Mouse (Mus musculus) midbrain, embryonic 13.5 days (tissue): ENCODE data around the gene Sox15. TPM values are rescaled to one million over a fixed set of nuclear protein-coding genes. Genes with fewer than 3 reads are reported as not detected.

Experiments used
- ATAC-seq: fragments of 200-750 bp; cut with Nextera tagmentation; 2 replicates; pipeline ENCODE4 v1.8.0; 2017; ENCODE audit warnings: mild to moderate bottlenecking, moderate TSS enrichment, moderate library complexity
- H3K27ac ChIP-seq: fragments of 300-500 bp; sonication (generic); 2 replicates; pipeline ENCODE4 v1.5.1; 2015; ENCODE audit warnings: inconsistent platforms, mild to moderate bottlenecking, moderate library complexity
- H3K27me3 ChIP-seq: fragments of 300-500 bp; sonication (generic); 2 replicates; pipeline ENCODE4 v1.6.1; 2015; ENCODE audit warnings: mild to moderate bottlenecking, inconsistent platforms
- H3K36me3 ChIP-seq: fragments of 300-500 bp; sonication (generic); 2 replicates; pipeline ENCODE4 v1.6.1; 2015; ENCODE audit warnings: mild to moderate bottlenecking, inconsistent platforms
- H3K4me1 ChIP-seq: fragments of 300-500 bp; sonication (generic); replicated peaks from 2 replicates; pipeline ENCODE4 v1.6.1; 2015; ENCODE audit warnings: inconsistent platforms
- H3K4me2 ChIP-seq: fragments of 300-500 bp; sonication (generic); replicated peaks from 2 replicates; pipeline ENCODE4 v1.6.1; 2015; ENCODE audit warnings: moderate library complexity, mild to moderate bottlenecking, inconsistent platforms
- H3K4me3 ChIP-seq: fragments of 300-500 bp; sonication (generic); replicated peaks from 2 replicates; pipeline ENCODE4 v1.5.1; 2015; ENCODE audit warnings: mild to moderate bottlenecking, inconsistent platforms
- H3K9ac ChIP-seq: fragments of 300-500 bp; sonication (generic); replicated peaks from 2 replicates; pipeline ENCODE4 v1.6.1; 2015; ENCODE audit warnings: mild to moderate bottlenecking, inconsistent platforms
- H3K9me3 ChIP-seq: fragments of 300-500 bp; sonication (generic); 2 replicates; pipeline ENCODE4 v1.6.1; 2016; ENCODE audit warnings: mild to moderate bottlenecking, inconsistent platforms
- WGBS: fragments of 180-500 bp; shearing (Covaris S2); methylation state at CpG from one replicate; pipeline ENCODE4 v1.1.7; 2015; 5-methylcytosine and 5-hydroxymethylcytosine counted together
- polyA plus RNA-seq: library from polyadenylated mRNA; unstranded; fragments of >200 nt; fragmentation: Nextera tagmentation; extraction: Ambion mirVana; gene quantifications from 2 replicates; pipeline ENCODE4 v1.2.1, GENCODE M21; 2015

Gene Sox15
- polyA plus RNA-seq, 1 experiment from 2014 or later = 0.31 TPM

DNA sequence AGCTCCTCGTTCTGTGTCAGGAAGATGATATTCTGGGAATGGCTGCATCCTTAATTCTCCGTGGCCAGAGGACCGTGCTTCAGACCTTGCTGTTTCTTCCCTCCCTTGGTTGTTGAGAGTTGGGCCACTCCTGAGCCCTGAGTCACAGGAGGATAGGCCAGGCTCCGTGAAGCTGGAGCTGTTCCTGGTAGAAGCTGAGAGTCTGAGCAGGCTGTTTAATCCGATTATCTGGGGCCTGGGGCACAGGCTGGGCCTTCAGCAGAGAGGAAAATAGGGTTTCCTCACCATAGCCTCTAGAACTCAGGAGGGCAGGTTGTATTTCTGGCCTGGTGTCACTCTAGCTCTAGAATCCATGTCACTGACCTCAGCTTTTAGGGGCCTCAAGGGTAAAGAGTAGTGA is 1.7 kb upstream of the Sox15 start:
- H3K4me3 ChIP-seq = no peak overlapping the region
- no peak for ATAC-seq
- peaks cover 19% of the 10 kb centered on the region for H3K4me1 ChIP-seq
- WGBS = 48% methylated on average over 5 of the region's 5 CpGs
- no peak overlapping the region; the same call in 1 of the 2 replicates for H3K9ac ChIP-seq
- H3K27ac ChIP-seq = peak overlapping the region; percentile 60
- no peak overlapping the region for H3K4me2 ChIP-seq
- no peaks in the 10 kb centered on the region for H3K27me3 ChIP-seq
- no peaks in the 10 kb centered on the region for H3K9me3 ChIP-seq
- peaks cover 82% of the 10 kb centered on the region for H3K36me3 ChIP-seq

DNA sequence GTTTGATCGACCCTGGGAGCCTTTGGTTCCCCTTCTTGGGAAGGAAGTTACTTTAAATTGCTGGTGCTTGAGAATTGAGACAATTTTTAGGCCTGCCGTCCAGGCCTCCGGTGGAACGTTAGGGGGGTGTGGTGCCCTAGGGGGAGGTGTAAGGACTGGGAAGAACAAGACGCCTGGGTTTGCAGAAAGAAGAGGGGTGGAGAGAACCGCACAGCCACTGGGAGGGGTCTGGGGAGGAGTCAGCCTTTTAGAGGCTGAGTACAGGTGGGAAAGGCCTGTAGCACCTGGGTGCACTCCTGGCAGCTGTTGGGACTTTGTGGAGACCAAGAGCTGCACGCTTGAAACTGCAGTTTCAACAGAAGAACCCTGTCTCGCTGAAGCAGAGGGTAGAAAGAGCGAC is 354 bp upstream of the Sox15 start:
- Histone ChIP-seq H3K4me3 (no peak overlapping the region), H3K4me2 (no peak overlapping the region), H3K4me1 (peaks cover 19% of the 10 kb centered on the region), H3K27me3 (no peaks in the 10 kb centered on the region), H3K36me3 (peaks cover 81% of the 10 kb centered on the region), H3K9me3 (no peaks in the 10 kb centered on the region), H3K9ac (no peak overlapping the region), H3K27ac (no peak overlapping the region)
- WGBS = 52% methylated on average over 9 of the region's 9 CpGs
- ATAC-seq = no peak

DNA sequence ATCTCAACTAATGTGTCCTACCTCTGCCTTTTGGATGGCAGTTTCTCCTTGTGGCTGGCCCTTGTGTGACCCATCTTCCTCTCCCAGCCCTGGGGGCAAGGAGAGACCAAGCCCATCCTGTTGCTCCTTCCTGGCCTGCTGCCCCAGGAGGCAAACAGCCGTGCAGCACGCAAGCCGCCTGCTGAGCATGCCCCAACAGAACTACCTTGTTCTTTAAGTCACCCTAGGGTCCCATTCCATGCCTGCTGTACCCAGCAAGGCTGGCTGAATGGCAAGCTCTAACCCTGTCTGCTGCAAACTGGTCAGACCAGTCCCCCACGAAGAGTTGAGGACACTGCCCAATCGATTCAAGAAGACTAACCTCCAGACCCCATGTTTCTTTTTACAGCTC is 946 bp downstream of the Sox15 start:
- Histone ChIP-seq H3K4me1 (peaks cover 30% of the 10 kb centered on the region), H3K27ac (no peak overlapping the region), H3K27me3 (no peaks in the 10 kb centered on the region), H3K36me3 (peaks cover 72% of the 10 kb centered on the region), H3K9me3 (no peaks in the 10 kb centered on the region), H3K4me3 (no peak overlapping the region), H3K9ac (0 out of 2 replicates have a peak overlapping the region, but pooled peaks have one; percentile 36), H3K4me2 (no peak overlapping the region)
- ATAC-seq = no peak
- WGBS = 87% methylated on average over 5 of the region's 5 CpGs

DNA sequence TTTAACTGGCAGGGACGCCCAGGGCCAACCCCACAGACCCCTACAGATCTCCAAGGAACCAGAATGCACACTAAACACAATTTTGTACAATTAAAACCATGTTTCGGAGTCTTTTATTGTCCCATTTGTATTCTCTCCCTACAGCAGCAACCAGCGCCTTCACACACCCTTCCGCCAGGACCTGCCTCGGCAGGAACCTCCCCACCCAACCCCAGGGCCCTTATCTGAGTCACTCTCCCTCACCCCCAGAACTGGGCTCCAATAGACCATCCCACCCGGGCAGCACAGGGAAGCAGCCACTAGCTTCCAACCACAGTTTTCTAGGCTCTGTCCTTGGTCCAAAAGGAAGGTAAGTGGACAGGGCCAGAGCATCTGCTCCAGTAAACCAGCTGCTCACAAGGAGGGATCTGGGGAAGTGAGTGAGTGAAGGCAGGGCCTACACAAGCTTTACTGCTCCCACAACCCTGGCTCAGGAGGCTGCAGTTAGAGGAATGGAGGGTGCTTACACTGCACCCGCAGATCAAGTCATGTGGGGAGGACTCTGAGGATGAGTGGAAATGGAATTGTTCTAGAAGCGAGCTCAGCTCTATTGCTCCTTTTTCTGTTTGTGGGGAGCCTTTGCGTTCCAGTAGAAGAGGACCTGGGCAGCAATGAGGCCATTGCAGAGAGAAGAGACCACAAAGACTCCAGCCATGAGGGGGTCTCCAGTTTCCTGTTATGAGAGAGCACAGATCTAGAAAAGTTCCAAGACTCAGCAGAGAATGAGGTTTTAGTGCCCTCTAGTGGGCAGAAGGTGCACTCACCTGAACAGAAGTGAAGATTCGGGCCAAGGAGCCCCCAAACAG is 1.7 kb downstream of the Sox15 start:
- no peak overlapping the region for H3K4me3 ChIP-seq
- H3K4me1 ChIP-seq = peaks cover 38% of the 10 kb centered on the region
- 0 out of 2 replicates have a peak overlapping the region, but pooled peaks have one; percentile 25 for H3K9ac ChIP-seq
- H3K9me3 ChIP-seq = no peaks in the 10 kb centered on the region
- no peaks in the 10 kb centered on the region for H3K27me3 ChIP-seq
- H3K36me3 ChIP-seq = peaks cover 64% of the 10 kb centered on the region
- no peak overlapping the region for H3K27ac ChIP-seq
- 82% methylated on average over 10 of the region's 10 CpGs for WGBS
- no peak overlapping the region for H3K4me2 ChIP-seq
- no peak for ATAC-seq

DNA sequence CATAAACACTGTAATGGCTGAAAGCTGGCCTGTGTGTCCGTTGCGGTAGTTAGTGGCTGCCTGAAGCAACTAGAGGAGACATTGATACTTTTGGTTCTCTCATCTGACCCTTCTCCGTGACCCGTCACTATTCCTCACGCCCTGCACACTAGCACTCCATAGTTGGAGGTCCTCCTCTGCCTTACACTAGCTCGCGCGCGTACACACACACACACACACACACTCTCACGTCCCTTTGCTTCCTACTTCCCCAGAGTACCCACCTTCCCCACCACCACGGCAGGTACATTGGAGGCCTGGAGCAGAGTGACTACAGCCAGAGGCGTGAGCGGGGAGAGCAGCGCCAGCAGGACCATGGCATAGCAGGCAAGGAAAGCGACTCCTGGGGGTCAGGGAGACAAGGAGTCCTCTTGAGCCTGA is 2.4 kb downstream of the Sox15 start:
- H3K4me3 ChIP-seq = no peak overlapping the region
- peaks cover 39% of the 10 kb centered on the region for H3K4me1 ChIP-seq
- H3K4me2 ChIP-seq = no peak overlapping the region
- no peak overlapping the region for H3K27ac ChIP-seq
- H3K36me3 ChIP-seq = peaks cover 58% of the 10 kb centered on the region
- no peaks in the 10 kb centered on the region for H3K9me3 ChIP-seq
- ATAC-seq = no peak
- WGBS = 86% methylated on average over 15 of the region's 15 CpGs
- no peaks in the 10 kb centered on the region for H3K27me3 ChIP-seq
- no peak overlapping the region for H3K9ac ChIP-seq

DNA sequence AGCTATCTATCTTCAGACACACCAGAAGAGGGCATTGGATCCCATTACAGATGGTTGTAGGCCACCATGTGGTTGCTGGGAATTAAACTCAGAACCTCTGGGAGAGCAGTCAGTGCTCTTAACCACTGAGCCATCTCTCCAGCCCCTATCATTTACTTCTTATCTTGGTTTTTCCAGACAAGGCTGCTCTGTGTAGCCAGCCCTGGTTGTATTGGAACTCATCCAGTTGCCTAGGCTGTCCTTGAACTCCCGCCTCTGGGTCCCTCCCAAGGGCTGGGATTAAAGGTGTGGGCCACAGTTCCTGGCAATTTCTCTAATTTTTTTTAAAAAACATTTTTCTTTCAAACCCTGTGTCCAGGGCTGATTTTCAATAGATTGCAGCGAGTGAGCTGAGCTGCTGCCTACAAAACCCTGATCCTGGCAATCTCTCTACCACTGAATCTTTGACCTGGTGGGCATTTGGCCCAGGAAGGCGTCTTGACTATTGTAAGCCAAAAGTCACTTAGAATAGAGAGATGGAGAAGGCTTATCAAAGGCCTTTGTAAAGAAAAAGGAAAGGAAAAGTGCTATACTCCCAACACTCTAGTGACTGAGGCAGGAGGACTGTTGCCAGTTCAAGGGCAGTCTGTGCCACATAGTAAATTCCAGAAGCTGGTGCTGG is 6.2 kb downstream of the Sox15 start:
- peaks cover 63% of the 10 kb centered on the region for H3K36me3 ChIP-seq
- WGBS = 82% methylated on average over 3 of the region's 3 CpGs
- peak overlapping the region; percentile 95 for H3K27ac ChIP-seq
- no peaks in the 10 kb centered on the region for H3K9me3 ChIP-seq
- ATAC-seq = no peak
- peaks cover 28% of the 10 kb centered on the region for H3K4me1 ChIP-seq
- peak overlapping the region; percentile 56 for H3K4me3 ChIP-seq
- peak overlapping the region; percentile 73 for H3K9ac ChIP-seq
- H3K4me2 ChIP-seq = peak overlapping the region; percentile 61
- no peaks in the 10 kb centered on the region for H3K27me3 ChIP-seq

DNA sequence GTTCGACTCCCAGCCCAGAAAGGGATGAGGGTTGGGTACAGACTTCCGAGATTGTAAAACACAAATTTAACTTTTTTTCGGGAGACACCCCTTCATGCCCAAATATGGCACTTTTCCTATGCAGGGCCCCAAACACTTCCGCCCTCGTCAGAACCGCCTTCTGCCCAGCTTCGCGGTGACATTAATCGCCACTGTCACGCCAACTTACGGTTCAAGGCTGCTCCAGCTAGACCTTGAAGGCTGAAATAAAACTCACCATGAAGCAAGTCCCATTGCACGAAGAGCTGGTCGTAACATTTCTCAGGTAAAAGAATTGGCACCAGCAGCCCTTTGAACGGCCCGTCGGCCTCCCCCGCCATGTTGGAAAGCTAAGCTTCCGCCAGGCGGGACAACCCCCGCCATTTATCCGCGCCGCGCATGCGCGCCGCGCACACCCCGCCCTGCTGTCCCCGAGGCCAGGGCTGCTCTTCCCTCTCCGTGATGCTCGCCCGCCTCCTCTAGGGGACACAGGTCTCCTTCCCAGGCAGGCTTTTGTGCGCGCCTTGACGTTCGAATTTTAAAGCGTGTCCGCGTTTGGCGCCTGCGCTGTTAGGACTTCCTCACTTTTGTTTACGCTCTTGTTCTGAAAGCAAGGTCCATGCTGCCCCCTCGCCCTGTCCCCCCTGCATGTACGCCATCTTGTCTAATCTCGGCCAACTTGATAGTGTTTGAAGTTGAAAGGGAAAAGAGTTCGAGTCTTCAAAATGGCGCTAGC is 7.3 kb downstream of the Sox15 start, which contains the start of gene Mpdu1:
Mpdu1 (minus strand) TSS at position 430 of the 754 bp plus-strand sequence.
- H3K36me3 ChIP-seq = peaks cover 60% of the 10 kb centered on the region
- no peaks in the 10 kb centered on the region for H3K9me3 ChIP-seq
- peak within 1 kb of the TSS; percentile 95 for H3K27ac ChIP-seq
- peak within 1 kb of the TSS; percentile 56 for H3K4me3 ChIP-seq
- peak within 1 kb of the TSS; percentile 73 for H3K9ac ChIP-seq
- no peaks in the 10 kb centered on the region for H3K27me3 ChIP-seq
- H3K4me2 ChIP-seq = peak within 1 kb of the TSS; percentile 61
- H3K4me1 ChIP-seq = peaks cover 28% of the 10 kb centered on the region
- under 1% methylated on average over 48 of the region's 48 CpGs for WGBS
- ATAC-seq = peak; percentile 97

DNA sequence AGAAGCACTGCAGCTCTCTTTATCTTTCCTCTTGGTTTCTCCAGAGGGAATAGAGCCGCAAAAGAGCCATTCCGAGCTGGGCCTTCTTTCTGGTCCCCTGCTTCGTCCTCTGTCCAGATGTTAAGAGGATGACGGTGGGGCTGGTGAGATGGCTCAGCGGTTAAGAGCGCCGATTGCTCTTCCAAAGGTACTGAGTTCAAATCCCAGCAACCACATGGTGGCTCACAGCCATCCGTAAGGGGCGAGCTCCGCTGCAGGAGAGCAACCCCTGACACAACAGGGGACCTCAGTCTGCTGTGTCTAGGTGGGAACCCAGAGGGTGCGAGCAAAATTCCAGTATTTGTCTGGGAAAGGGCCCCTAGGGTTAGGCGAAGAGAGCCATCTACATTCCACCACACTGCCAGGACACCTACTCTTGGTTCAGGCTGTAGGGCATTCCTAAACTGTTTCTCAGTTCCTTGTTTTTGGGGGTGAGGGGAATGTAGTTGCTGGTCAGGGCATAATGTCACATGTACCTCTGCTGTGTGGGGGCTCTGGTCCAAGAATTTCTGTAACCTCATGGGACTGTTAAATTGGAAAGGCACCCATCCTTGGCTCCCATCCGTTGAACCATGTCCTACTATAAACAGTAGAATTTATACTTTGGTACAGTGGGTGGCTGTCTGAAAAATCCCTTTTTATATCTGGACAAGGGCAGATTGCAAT is 8.0 kb downstream of the Sox15 start:
- peak overlapping the region; percentile 48 for H3K9ac ChIP-seq
- H3K4me2 ChIP-seq = peak overlapping the region; percentile 61
- H3K4me1 ChIP-seq = peaks cover 28% of the 10 kb centered on the region
- no peaks in the 10 kb centered on the region for H3K9me3 ChIP-seq
- peak; percentile 60 for ATAC-seq
- H3K4me3 ChIP-seq = peak overlapping the region; percentile 56
- H3K36me3 ChIP-seq = peaks cover 60% of the 10 kb centered on the region
- peak overlapping the region; percentile 95 for H3K27ac ChIP-seq
- H3K27me3 ChIP-seq = no peaks in the 10 kb centered on the region
- 71% methylated on average over 13 of the region's 13 CpGs for WGBS

DNA sequence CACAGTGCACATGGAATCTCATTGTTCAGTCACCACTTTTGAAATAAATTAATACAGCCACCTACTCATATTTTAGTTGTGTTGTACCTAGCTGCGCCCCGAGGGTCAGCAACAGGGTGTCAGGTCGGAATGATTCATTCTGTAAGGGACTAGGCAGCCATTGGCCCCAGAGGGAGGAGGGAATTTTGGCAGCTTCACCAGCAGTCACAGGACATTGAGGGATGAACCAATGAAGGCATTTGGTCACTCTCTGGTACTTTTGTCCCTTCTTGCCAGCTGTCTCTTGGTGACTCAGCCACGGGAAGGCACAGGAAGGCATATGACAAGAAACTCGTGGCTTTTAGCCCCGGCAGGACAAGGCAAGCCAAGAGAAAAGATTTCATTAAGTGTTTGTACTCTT is 8.7 kb downstream of the Sox15 start:
- Histone ChIP-seq H3K9ac (no peak overlapping the region), H3K27ac (peak overlapping the region; percentile 95), H3K4me1 (peaks cover 32% of the 10 kb centered on the region), H3K36me3 (peaks cover 60% of the 10 kb centered on the region), H3K27me3 (no peaks in the 10 kb centered on the region), H3K4me3 (no peak overlapping the region; the same call in 1 of the 2 replicates), H3K9me3 (no peaks in the 10 kb centered on the region), H3K4me2 (no peak overlapping the region)
- no peak for ATAC-seq
- 91% methylated on average over 6 of the region's 6 CpGs for WGBS

DNA sequence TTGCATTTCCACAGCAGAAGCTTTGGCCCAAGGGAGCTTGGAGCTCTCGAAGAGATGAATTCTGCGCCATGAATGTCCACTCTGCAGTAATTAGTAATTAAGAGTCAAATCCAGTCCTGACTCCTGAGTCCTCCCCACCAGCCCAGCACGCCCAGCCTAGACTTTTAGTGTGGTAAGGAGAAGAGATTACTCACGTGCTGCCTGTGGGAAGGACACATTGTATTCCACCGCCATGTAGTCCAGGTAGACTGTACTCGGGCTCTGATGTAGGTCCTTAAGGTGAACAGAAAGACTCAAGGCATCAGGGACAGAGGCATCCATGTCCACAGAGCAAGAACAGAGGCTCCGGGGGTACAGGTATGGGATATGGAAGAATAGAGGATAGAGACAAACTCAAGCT is 9.7 kb downstream of the Sox15 start:
- peaks cover 42% of the 10 kb centered on the region for H3K4me1 ChIP-seq
- no peak overlapping the region for H3K4me3 ChIP-seq
- WGBS = 92% methylated on average over 7 of the region's 7 CpGs
- H3K9me3 ChIP-seq = no peaks in the 10 kb centered on the region
- H3K9ac ChIP-seq = no peak overlapping the region
- peak overlapping the region; percentile 47 for H3K27ac ChIP-seq
- H3K27me3 ChIP-seq = no peaks in the 10 kb centered on the region
- peaks cover 65% of the 10 kb centered on the region for H3K36me3 ChIP-seq
- no peak overlapping the region for H3K4me2 ChIP-seq
- no peak for ATAC-seq

DNA sequence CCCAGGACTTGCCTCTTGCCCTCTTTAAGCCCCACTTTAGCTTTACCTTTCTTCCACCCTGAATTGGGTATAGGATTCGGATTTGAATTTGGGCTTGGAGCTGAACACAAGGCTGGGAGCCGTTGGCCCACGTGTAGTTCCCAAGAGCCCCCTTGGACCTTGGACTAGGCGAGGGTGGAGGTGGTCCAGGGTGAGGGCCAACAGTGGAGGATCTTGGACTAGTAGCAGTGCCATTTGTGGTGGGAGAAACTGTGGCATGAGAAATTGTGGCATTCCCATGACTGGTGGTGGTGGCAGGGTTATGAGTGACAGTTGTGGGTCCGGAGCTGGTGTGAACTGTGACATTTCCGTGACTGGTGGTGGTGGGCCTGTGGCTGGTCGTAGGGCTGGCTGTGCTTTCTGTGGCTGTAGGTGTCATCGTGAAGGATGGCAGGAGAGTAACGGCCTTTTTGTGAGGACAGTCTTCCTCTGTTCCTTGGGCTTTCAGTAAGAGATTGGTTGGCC is 10.4 kb downstream of the Sox15 start:
- H3K4me2 ChIP-seq = no peak overlapping the region
- H3K4me1 ChIP-seq = peaks cover 43% of the 10 kb centered on the region
- no peak overlapping the region; the same call in 1 of the 2 replicates for H3K9ac ChIP-seq
- ATAC-seq = no peak
- H3K4me3 ChIP-seq = no peak overlapping the region
- no peaks in the 10 kb centered on the region for H3K9me3 ChIP-seq
- WGBS = 80% methylated on average over 9 of the region's 9 CpGs
- peaks cover 67% of the 10 kb centered on the region for H3K36me3 ChIP-seq
- no peaks in the 10 kb centered on the region for H3K27me3 ChIP-seq
- H3K27ac ChIP-seq = 0 out of 2 replicates have a peak overlapping the region, but pooled peaks have one; percentile 25
